Mouse (Mus musculus) bone marrow macrophage, adult 2 months (primary cell): ENCODE data around the gene Dkkl1.

Source experiments
- CTCF ChIP-seq: IDR thresholded peaks from 2 replicates; pipeline ENCODE4 v1.5.1; 2012; ENCODE audit warnings: low read depth, mild to moderate bottlenecking, low read length, moderate library complexity
- POLR2A ChIP-seq: IDR thresholded peaks from 2 replicates; pipeline ENCODE4 v1.6.1; 2012; ENCODE audit warnings: mild to moderate bottlenecking, low read depth, low read length, borderline replicate concordance

- TF ChIP-seq POLR2A: no peak
- no peak for TF ChIP-seq CTCF
Measured at GRCm38 (mm10) chr7:45212356-45212755, 409 bp upstream of the Dkkl1 start.
